Mouse (Mus musculus): Measurements from ENCODE around the gene Lbx2. TPM values are rescaled to one million over a fixed set of nuclear protein-coding genes. Genes with fewer than 3 reads are reported as not detected.

The Lbx2 gene
- polyA plus RNA-seq, 1 experiment from 2014 or later: not detected

DNA sequence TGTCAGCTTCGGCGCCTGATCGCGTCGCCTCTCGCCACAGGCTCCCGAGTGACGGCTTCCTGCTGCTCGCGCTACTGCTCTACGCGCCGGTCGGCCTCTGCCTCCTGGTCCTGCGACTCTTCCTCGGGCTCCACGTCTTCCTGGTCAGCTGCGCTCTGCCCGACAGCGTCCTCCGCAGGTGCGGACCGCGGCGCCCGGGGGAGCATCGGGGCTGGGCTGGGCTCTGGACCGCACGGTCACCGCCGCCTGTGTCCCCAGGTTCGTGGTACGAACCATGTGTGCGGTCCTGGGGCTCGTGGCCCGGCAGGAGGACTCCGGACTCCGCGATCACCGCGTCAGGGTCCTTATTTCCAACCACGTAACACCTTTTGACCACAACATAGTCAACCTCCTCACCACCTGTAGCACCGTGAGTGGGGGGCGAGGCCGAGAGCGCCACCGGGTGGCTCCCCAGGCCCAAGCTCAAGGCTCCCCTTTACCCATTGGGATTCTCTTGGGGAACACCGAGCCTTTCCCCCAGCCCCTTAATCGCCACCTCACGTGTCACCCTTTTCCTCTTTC lies 31.2 kb upstream of the Lbx2 start, which contains the start of gene Htra2:
Htra2 (minus strand) TSS at position 403 of the 561 bp plus-strand sequence.
- H3K27ac ChIP-seq (replicated peaks): peak within 1 kb of the TSS; percentile 82
- peaks cover 27% of the 10 kb centered on the region for H3K4me1 ChIP-seq
- peaks cover 19% of the 10 kb centered on the region for H3K27me3 ChIP-seq (replicated peaks)
- peak within 1 kb of the TSS; percentile 97 for H3K4me2 ChIP-seq
- 2% methylated on average over 46 of the region's 50 CpGs for whole genome bisulfite sequencing
- peak; percentile 10 for ATAC-seq (ENCODE audit: extremely low read depth, insufficient number of reproducible peaks, low FRiP score, low TSS enrichment)
- H3K9me3 ChIP-seq: no peaks in the 10 kb centered on the region
- peaks cover 47% of the 10 kb centered on the region for H3K36me3 ChIP-seq
- peak within 1 kb of the TSS; percentile 84 for H3K4me3 ChIP-seq
- peak within 1 kb of the TSS; percentile 86 for H3K9ac ChIP-seq

GRCm38 (mm10) chr6:83057790-83058189 lies 28.4 kb upstream of the Lbx2 start, which contains the start of gene Dqx1:
Gene Dqx1 (plus strand): TSS chr6:83057844.
- Histone ChIP-seq H3K9ac (no peak within 1 kb of the TSS), H3K36me3 (peaks cover 24% of the 10 kb centered on the region), H3K27ac (replicated peaks) (no peak within 1 kb of the TSS), H3K4me3 (no peak within 1 kb of the TSS), H3K4me2 (no peak within 1 kb of the TSS), H3K9me3 (no peaks in the 10 kb centered on the region), H3K27me3 (replicated peaks) (peaks cover 43% of the 10 kb centered on the region), H3K4me1 (peaks cover 21% of the 10 kb centered on the region)
- WGBS: 57% methylated on average over 3 of the region's 3 CpGs
- ATAC-seq (ENCODE audit: extremely low read depth, insufficient number of reproducible peaks, low FRiP score, low TSS enrichment): no peak

GRCm38 (mm10) chr6:83058725-83059124 lies 27.4 kb upstream of the Lbx2 start:
- H3K4me1 ChIP-seq: peaks cover 12% of the 10 kb centered on the region
- peaks cover 52% of the 10 kb centered on the region for H3K27me3 ChIP-seq (replicated peaks)
- H3K36me3 ChIP-seq: peaks cover 24% of the 10 kb centered on the region
- ATAC-seq (ENCODE audit: extremely low read depth, insufficient number of reproducible peaks, low FRiP score, low TSS enrichment): no peak
- H3K9me3 ChIP-seq: no peaks in the 10 kb centered on the region
- H3K27ac ChIP-seq (replicated peaks): no peak overlapping the region
- no peak overlapping the region for H3K4me3 ChIP-seq
- no peak overlapping the region for H3K9ac ChIP-seq
- WGBS: 76% methylated on average over 2 of the region's 2 CpGs
- H3K4me2 ChIP-seq: no peak overlapping the region

- H3K4me2 ChIP-seq: no peak overlapping the region
- peaks cover 100% of the 10 kb centered on the region for H3K27me3 ChIP-seq (replicated peaks)
- no peak overlapping the region for H3K4me3 ChIP-seq
- H3K27ac ChIP-seq (replicated peaks): no peak overlapping the region
- no peaks in the 10 kb centered on the region for H3K36me3 ChIP-seq
- WGBS: 37% methylated on average over 8 of the region's 8 CpGs
- H3K9me3 ChIP-seq: no peaks in the 10 kb centered on the region
- H3K4me1 ChIP-seq: peaks cover 24% of the 10 kb centered on the region
- no peak for ATAC-seq (ENCODE audit: extremely low read depth, insufficient number of reproducible peaks, low FRiP score, low TSS enrichment)
- no peak overlapping the region for H3K9ac ChIP-seq
These were observed 20.2 kb upstream of the Lbx2 start for GRCm38 (mm10) chr6:83065995-83066394.

GRCm38 (mm10) chr6:83066441-83066840 lies 19.7 kb upstream of the Lbx2 start:
- no peak overlapping the region for H3K4me3 ChIP-seq
- peaks cover 28% of the 10 kb centered on the region for H3K4me1 ChIP-seq
- 29% methylated on average over 6 of the region's 6 CpGs for WGBS
- H3K27ac ChIP-seq (replicated peaks): no peak overlapping the region
- no peaks in the 10 kb centered on the region for H3K9me3 ChIP-seq
- no peak overlapping the region for H3K4me2 ChIP-seq
- H3K27me3 ChIP-seq (replicated peaks): peaks cover 100% of the 10 kb centered on the region
- no peak overlapping the region for H3K9ac ChIP-seq
- no peak for ATAC-seq (ENCODE audit: extremely low read depth, insufficient number of reproducible peaks, low FRiP score, low TSS enrichment)
- no peaks in the 10 kb centered on the region for H3K36me3 ChIP-seq

DNA sequence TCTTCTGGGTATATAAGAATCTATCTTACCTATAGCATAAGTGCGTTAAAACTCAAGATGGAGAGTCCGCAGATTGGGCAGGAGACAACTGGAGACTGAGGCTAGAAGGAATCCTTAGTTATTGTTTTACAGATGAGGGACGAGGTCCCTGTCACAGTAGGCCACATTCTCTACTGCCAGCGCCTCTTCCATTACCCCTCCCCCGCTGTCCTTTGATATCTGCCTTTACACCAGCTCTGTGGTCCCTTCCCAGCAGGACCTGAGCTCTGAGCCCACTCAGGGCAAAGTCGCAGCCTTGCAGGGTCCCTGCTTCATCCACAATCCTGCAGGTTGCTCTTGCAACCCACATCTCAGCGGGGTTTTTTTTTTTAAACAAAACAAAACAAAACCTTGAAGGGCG lies 17.9 kb upstream of the Lbx2 start:
- H3K9ac ChIP-seq: no peak overlapping the region
- no peaks in the 10 kb centered on the region for H3K36me3 ChIP-seq
- H3K27ac ChIP-seq (replicated peaks): no peak overlapping the region
- H3K4me2 ChIP-seq: peak overlapping the region; percentile 61
- ATAC-seq (ENCODE audit: extremely low read depth, insufficient number of reproducible peaks, low FRiP score, low TSS enrichment): no peak
- peaks cover 100% of the 10 kb centered on the region for H3K27me3 ChIP-seq (replicated peaks)
- H3K4me3 ChIP-seq: peak overlapping the region; percentile 43
- 7% methylated on average over 8 of the region's 8 CpGs for WGBS
- H3K4me1 ChIP-seq: peaks cover 28% of the 10 kb centered on the region
- no peaks in the 10 kb centered on the region for H3K9me3 ChIP-seq

DNA sequence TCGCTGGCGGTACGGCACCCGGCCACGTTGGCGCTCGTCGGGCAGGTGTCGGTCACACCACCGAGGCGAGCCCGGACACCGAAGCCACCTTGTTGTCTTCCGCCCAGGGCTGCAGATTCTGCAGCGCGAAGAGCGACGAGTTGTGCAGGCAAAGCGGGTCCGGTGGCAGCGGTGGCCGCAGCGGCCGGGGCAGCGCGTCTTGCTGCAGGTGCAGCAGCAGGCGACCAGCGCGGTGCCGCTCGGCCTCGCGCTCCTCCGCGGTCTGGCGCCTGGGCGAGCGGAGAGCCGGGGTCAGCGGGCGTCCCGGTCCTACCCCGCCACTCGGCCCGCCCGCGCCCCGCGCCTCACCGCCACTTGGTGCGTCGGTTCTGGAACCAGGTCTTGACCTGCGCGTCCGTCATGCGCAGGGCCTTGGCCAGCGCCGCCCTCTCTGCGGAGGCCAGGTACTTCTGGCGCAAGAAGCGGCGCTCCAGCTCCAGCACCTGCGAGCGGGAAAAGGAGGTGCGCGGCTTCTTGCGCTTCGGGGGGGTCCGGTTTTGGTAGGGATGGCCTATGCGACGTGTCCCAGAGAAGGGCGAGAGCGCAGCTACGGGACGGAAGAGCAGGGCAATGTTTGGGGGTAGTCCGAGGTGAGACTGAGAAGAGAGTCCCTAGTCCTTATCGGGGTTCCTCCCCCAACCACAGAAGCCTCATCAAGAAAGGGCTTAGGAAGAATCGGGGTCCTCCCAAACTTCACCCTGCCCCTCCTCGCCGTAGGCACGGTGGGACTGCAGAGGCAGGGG lies 17.3 kb upstream of the Lbx2 start:
- under 1% methylated on average over 81 of the region's 81 CpGs for WGBS
- Histone ChIP-seq H3K9ac (peak overlapping the region; percentile 40; the same call in 1 of the 2 replicates), H3K4me3 (peak overlapping the region; percentile 43)

DNA sequence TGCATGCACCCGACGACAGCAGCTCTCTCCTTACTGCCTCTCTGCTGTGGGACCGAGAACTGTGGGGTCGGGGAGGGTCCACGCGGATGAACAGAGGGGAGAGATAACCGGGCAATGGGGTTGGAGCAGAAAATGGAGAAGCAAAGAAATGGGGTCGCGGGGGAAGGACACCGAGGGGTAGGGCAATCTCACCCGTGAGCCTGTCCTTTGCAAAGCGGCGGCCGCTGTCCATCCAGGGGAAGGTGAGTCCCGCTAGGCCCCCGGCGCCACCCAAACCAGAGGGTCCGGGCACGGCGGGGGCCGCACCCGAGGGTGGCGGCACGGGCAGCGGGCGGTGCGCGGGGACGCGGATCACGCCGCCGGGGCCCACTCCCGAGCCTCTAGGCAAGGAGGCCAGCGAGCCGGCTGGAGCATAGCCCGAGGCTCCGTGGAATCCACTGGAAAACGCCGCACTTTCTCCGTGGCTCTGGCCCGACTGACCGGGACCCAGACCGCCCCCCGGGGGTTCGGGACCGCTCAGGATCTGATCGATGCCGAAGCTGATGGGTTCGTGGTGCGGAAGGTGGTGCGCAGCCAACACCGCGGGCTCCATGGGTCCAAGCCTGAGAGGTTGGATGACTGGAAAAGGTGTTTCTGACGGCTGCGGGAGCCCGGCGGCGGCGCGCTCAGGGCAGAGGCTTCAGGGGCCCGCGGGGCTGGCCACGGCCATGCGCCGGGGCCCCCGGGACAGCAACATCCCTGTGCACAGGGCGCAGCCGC lies 16.5 kb upstream of the Lbx2 start:
- peaks cover 100% of the 10 kb centered on the region for H3K27me3 ChIP-seq (replicated peaks)
- peak overlapping the region; percentile 61 for H3K4me2 ChIP-seq
- H3K27ac ChIP-seq (replicated peaks): no peak overlapping the region
- no peak overlapping the region for H3K9ac ChIP-seq
- H3K36me3 ChIP-seq: no peaks in the 10 kb centered on the region
- 3% methylated on average over 67 of the region's 69 CpGs for WGBS
- H3K4me1 ChIP-seq: peaks cover 28% of the 10 kb centered on the region
- ATAC-seq (ENCODE audit: extremely low read depth, insufficient number of reproducible peaks, low FRiP score, low TSS enrichment): no peak
- H3K4me3 ChIP-seq: peak overlapping the region; percentile 43
- H3K9me3 ChIP-seq: no peaks in the 10 kb centered on the region

More for the DNA sequence above, 17.3 kb upstream of the Lbx2 start:
- Histone ChIP-seq H3K36me3 (no peaks in the 10 kb centered on the region), H3K9me3 (no peaks in the 10 kb centered on the region), H3K4me2 (peak overlapping the region; percentile 61), H3K4me1 (peaks cover 28% of the 10 kb centered on the region), H3K27me3 (replicated peaks) (peaks cover 100% of the 10 kb centered on the region), H3K27ac (replicated peaks) (no peak overlapping the region)
- no peak for ATAC-seq (ENCODE audit: extremely low read depth, insufficient number of reproducible peaks, low FRiP score, low TSS enrichment)

DNA sequence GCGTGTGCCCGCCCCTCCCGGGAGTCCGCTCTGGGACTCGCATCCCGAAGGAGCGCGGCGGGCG lies 16.1 kb upstream of the Lbx2 start, which contains the start of gene Tlx2:
Tlx2 (minus strand) TSS at position 47 of the 64 bp plus-strand sequence.
- H3K9me3 ChIP-seq: no peaks in the 10 kb centered on the region
- H3K9ac ChIP-seq: 0 out of 2 replicates have a peak within 1 kb of the TSS, but pooled peaks have one; percentile 40
- 0% methylated on average over 10 of the region's 10 CpGs for WGBS
- H3K27ac ChIP-seq (replicated peaks): no peak within 1 kb of the TSS
- H3K4me2 ChIP-seq: peak within 1 kb of the TSS; percentile 61
- peaks cover 28% of the 10 kb centered on the region for H3K4me1 ChIP-seq
- no peak for ATAC-seq (ENCODE audit: extremely low read depth, insufficient number of reproducible peaks, low FRiP score, low TSS enrichment)
- peaks cover 100% of the 10 kb centered on the region for H3K27me3 ChIP-seq (replicated peaks)
- no peaks in the 10 kb centered on the region for H3K36me3 ChIP-seq
- peak within 1 kb of the TSS; percentile 43 for H3K4me3 ChIP-seq

DNA sequence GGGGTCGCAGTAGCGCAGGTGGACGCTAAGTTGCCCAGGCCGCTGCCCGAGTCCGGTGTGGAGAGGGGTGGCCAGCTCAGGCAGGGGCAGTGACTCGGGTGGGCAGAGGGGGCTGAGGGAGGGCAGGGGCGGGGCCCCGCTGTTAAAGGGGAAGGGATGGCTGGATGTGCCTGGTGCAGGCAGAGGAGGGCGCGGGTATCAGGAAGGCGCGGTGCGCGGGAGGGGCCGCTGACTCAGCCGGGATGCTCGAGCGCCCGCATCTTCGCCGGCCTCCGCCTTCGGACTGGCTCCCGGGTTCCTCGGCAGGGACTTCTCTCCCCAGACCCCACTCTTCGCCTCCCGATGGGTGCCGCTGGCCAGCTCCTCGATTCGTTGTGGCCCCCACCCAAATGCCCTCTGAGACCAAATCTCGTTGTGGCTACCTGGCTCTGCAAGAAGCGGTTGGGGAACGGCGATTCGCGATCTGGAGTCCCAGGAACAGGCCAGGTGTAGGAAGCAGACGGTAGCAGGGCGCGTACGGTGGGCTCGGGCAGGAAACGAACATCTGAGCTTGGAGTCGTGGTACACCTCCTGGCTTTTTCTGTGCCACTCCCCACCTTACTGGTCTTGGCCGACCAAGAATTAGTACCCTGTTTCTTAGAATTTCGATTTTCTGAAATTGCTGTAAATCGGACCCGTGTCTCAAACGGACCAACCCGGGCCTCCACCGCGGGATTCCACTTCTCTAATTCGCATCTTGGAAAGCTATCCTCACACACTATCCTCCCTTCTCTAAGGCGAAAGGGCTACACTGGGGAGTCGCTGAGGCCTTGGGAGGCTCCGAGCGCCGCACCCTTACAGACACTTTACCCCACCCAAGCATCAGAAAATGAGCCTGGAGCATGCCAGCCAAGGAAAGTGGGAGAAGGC lies 15.6 kb upstream of the Lbx2 start:
- no peak for ATAC-seq (ENCODE audit: extremely low read depth, insufficient number of reproducible peaks, low FRiP score, low TSS enrichment)
- peak overlapping the region; percentile 47 for H3K4me2 ChIP-seq

DNA sequence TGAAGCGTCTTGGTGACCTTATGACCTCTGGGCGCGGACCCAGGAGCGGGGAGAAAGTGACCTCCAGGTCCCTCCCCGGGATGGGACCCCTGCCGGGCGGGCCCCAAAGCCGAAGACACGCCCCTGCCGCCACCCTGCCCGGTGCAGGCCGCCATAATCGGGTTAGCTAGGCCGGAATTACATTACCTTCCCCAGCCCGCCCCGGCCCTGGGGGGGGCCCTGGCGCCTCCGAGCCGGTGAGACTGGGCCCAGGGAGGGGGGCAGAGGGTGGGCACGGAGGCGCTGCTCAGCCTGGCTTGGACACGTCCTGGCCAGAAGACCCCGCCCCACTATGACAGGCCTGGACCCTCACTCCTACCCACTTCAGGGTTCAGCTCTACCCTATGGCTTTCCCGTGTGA lies 14.9 kb upstream of the Lbx2 start:
- no peak overlapping the region for H3K9ac ChIP-seq
- 4% methylated on average over 24 of the region's 24 CpGs for WGBS
- peak overlapping the region; percentile 20; the same call in 1 of the 2 replicates for H3K4me2 ChIP-seq
- H3K27ac ChIP-seq (replicated peaks): no peak overlapping the region
- H3K9me3 ChIP-seq: no peaks in the 10 kb centered on the region
- peak overlapping the region; percentile 43 for H3K4me3 ChIP-seq
- ATAC-seq (ENCODE audit: extremely low read depth, insufficient number of reproducible peaks, low FRiP score, low TSS enrichment): no peak
- H3K4me1 ChIP-seq: peaks cover 28% of the 10 kb centered on the region
- no peaks in the 10 kb centered on the region for H3K36me3 ChIP-seq
- H3K27me3 ChIP-seq (replicated peaks): peaks cover 100% of the 10 kb centered on the region

More for the DNA sequence above, 15.6 kb upstream of the Lbx2 start:
- H3K4me3 ChIP-seq: peak overlapping the region; percentile 43
- H3K27ac ChIP-seq (replicated peaks): no peak overlapping the region
- H3K9ac ChIP-seq: no peak overlapping the region
- peaks cover 100% of the 10 kb centered on the region for H3K27me3 ChIP-seq (replicated peaks)
- H3K9me3 ChIP-seq: no peaks in the 10 kb centered on the region
- H3K36me3 ChIP-seq: no peaks in the 10 kb centered on the region
- H3K4me1 ChIP-seq: peaks cover 28% of the 10 kb centered on the region
- under 1% methylated on average over 55 of the region's 58 CpGs for WGBS
